Mouse (Mus musculus) adrenal gland (tissue): ENCODE data around the gene Mlf2.

Source experiments
- intact Hi-C: fragments of 180-260 bp; cut with DNase I; formaldehyde crosslinking; loops from one replicate; pipeline ENCODE4 v1.15.1; 2025

The Mlf2 gene

DNA sequence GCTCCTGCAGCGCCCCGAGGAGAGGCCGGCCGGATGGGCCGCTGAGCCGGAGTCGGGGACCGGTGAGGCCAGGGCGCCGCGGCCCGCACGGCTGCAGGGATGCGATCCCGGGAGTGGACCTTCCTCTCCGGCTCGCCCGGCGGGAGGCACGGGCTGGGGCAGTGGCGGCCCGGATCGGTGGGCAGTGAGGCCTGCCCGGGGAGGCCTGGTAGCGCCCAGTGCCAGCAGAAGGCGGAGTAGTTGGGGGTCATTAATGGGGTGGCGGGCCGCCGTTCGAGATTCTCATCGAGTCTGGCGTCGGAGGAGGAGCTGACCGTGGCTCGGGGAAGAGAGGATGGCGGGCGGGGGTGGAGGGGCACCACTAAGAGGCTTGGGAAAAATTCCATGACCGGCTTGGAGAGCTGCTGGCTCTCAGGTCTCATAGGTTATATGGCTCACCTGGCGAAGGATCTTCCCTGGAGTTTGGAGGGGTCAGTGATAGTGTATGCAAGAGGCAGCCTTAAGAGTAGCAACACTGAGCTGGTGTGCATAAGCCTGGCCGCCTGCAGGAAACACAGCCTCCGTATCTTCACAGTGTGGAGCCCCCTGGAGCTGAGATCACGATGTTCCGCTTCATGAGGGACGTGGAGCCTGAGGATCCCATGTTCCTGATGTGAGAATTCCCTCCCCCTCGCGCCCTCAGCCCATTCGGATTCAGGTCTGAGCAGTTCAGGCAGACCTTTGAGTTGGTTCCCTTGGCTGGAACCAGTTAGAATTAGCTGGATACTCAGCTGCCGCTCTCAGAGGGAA, 533 bp downstream of the Mlf2 start:
- intact Hi-C loops: loop anchor here (2.0 kb wide), 1 partner anchor 17 kb away; no protein-coding TSS in a partner anchor

DNA sequence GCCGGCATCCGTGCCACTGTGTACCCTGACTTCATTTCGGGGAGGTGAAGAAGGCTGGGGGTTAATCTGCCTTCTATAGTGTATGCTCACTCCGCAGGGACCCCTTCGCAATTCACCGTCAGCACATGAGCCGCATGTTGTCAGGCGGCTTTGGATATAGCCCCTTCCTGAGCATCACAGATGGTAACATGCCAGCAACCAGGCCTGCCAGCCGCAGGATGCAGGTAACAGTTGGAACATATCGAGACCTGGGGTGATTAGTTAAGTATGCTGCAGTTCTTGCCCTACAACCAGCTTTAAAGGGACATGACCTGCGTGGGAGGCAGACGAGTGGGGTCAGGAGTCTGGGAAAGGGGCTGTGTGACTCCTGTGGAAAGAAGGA, 1.1 kb downstream of the Mlf2 start:
- intact Hi-C loops: no loop called here

DNA sequence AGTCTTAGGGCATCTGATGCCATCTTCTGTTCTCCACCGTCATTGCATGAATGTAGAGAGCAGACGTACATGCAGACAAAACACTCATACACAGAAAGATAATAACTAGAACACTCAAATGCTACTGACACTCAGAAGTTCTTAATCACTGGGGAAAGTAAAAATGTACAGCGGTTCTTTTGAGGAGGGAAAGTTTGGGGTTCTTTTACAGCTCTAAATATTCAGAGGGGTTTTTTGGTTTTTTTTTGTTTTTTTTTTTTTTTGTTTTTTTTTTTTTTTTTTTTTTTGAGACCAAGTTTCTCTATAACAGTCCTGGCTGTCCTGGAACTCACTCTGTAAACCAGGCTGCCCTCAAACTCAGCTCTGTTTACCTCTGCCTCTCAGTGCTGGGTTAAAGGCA, 1.9 kb downstream of the Mlf2 start:
- intact Hi-C loops: no loop called here

DNA sequence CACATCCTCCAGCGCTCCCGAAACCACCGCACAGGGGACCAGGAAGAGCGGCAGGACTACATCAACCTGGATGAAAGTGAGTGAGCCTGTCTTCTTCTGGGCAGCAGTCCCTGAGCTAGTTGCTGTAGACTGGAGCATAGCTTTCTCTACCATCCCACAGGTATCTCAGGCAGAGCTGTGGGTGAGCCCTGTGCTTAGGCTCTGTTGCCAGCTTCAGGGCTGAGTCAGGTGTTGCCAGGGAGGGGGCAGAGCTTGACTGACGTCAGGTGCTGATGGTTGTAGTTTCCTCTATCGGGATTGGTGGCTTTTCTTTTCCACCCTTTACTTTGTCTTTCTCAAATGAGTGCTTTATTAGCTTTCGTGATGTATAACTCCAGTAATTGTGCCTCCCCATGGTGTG, 3.5 kb downstream of the Mlf2 start:
- intact Hi-C loops: loop anchor here (5.0 kb wide), 1 partner anchor 32 kb away; no protein-coding TSS in a partner anchor

DNA sequence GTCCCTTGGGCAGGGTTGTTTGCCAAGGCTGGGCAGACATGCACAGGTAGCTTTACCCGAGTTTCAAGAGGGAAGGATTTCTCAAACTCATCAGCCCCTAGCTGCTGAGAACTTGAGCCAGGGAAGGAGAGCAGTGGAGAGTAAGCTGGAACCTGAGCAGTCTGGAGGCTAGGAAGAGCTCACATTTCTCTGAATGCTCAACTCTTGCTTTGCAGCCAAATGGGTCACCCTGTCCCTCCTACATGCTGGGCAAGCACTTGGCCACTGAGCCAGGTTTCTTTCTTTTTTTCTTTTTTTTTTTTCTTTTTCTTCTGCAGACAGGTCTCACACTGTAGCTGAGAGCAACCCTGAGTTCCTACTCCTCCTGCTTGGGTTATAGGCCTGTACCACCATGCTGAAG, 5.5 kb downstream of the Mlf2 start:
- intact Hi-C loops: loop anchor here (5.0 kb wide), 1 partner anchor 34 kb away; no protein-coding TSS in a partner anchor

DNA sequence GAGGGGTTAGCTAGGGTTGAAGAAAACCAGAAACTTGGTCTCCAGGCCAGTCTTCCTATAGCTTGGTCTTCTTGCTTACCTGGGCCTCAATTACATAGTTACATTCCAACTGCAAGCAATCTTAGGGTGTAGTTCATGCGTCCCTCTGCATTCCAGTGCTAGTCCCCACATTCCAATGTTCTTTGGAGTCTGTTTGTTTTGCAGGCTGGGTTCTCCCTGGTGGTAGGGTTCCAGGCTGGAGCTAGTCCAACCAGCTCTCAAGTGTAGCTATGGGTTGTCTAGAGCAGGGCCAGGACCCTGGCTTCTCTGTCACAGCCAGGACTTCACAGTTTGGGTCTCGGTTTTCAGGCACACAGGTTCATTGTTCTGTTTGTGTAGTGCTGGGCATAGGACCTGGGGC, 6.3 kb downstream of the Mlf2 start:
- intact Hi-C loops: loop anchor here (5.0 kb wide), 1 partner anchor 35 kb away; no protein-coding TSS in a partner anchor

DNA sequence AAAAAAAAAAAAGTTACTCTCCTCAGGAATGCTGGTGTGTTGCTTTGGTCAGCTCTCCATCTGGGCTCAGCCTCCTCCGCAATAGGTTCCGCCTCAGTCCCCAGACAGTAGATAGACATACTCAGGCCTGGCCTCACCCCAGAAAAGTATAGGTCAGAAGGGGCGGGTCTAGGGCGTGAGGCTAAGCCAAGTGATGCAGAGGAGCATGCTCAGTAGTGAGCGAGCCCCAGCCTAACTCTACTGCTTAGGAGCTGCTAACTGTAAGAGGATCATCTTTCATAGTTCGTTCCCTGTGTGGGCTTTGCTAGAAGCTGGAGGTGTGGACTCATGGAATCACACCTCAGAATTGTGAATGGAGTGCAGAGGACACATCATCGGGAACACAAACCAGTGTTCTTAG, 7.4 kb downstream of the Mlf2 start:
- intact Hi-C loops: loop anchor here (5.0 kb wide), 1 partner anchor 36 kb away; no protein-coding TSS in a partner anchor

DNA sequence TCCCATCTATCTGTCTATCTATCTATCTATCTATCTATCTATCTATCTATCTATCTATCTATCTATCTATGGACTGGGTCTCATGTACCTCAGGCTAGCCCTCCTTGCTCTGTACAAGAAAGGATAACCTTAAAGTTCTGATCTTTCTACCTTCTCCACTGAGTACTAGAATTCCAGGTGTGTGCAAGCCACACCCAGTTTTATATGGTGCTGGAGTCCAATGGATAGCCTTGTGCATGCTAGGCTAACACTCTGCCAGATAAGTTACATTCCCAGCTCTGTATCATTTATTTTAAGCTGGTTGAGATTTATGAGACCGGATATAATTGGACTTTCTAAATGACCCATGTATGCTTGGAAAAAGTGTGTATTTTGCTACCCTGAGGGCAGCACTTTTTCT, 10.5 kb downstream of the Mlf2 start:
- intact Hi-C loops: no loop called here

DNA sequence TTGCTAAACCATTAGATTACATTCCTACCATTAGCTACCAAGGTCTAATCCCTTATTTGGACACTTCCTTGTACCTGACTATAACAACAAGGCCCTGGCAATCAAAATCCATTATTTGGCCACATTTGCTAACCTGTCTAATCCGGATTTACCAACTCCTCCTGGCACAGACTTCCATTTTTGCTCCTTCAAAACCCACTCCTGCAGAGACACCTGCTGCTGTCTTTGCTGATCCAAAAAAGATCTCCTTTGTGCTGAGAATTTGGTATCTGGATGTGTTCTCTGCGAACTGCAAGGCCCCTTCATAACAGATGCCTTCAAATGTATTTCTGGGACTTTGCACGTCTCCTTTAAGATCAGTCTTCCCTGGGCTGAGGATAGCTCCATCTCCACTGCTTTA, 12.3 kb downstream of the Mlf2 start:
- intact Hi-C loops: no loop called here

DNA sequence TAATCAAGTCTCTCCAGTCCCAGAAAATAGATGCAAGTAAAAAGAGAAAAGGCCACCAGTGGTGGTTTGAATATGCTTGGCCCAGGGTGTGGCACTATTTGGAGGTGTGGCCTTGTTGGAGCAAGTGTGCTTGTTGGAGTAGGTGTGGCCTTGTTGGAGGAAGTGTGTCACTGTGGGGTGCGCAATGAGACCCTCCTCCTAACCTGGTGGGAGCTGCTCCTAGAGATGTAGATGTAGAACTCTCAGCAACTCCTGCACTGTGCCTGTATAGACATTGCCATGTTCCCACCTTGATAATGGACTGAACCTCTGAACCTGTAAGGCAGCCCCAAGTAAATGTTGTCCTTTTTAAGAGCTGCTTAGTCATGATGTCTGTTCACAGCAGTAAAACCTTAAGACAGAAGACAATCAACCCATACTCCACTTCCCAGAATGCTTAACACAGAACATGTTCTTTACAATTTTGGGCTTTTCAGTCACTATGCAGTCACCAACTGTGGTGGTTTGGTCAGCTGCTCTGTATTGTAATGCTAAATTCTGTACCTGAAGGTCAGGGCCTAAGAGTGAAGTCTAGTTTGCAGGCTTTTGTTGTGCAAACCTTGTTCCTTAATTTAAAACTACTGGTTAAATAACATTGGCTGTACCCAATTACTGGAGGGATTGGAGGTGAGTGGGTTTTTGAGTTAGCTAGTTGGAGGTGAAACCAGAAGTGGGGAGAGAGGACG, 23.0 kb downstream of the Mlf2 start:
- intact Hi-C loops: no loop called here

DNA sequence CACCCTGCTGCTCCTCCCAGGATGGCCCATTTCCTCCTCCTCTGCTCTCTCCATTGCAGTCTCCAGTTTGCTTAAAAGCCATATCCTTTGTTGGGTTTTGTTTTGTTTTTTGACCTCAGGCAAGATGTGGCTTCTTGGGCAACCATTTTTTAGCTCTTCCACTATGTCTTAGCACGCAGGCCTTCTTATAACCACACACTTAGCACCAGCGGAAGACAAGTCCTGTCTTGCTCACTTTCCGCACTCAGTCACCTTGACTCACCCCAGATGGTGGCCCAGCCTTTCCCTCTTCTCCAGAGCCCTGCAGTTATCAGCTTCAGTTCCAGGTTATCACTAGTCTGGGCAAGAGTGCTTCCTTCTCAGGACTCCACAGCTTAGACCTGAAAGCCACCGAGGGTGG, 24.0 kb downstream of the Mlf2 start:
- intact Hi-C loops: no loop called here

DNA sequence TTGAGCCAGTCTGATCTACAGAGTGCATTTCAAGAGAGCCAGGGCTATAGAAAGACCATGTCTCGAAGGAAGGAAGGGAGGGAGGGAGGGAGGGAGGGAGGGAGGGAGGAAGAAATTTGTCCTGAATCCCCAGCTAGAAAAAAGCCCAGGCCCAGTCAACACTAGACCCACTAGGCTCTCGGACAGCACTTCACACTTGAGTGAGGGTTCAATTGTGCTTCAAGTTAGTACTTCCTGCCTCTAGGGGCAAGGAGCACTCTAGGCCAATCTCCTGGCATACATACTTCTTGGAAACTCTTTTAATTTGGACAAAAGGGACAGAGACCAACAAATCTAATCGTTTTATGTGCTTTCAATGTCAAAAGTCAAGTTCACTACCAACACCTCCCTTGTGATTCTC, 26.9 kb downstream of the Mlf2 start:
- intact Hi-C loops: no loop called here

DNA sequence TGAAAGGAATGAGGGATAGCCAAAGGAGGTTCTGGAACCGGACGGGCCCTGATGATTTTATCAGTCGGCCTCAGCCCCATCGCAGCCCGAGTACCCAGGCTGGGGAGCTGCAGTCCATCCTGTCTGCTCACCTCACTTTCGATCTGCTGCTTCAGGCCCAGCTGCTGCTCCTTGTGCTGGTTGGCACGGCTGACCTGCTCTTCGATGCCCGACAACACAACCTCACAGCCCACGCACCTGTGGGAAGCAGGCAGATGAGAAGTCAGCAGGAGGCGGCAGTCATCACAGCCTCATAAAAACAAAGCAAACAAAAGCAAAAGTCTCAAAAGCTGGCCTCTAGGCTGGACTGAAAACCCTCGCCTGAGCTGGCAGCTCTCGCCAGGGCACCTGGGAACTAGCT, 28.8 kb downstream of the Mlf2 start:
- intact Hi-C loops: loop anchor here (10.0 kb wide), 1 partner anchor 105 kb away; the partner anchor contains the start of gene P3h3

DNA sequence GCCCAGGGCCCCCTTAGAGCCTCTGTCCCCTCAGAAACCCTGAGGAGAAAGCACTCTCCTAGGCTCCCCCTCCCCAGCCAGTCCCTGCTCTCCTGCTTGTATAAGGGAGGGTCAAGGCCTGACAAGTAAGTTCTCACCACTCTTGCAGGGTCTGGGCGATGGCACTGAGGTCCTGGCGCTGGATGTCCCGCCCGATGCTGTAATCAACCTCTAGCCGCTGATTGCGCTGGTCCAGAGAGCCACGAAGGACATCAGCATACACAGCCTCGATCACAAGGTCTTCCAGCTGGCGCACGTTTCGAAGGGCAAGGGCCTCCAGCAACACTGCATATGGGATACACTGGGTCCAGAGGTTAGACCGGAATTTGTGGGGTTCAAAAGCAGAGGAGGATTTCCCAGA, 29.8 kb downstream of the Mlf2 start:
- intact Hi-C loops: loop anchor here (10.0 kb wide), 1 partner anchor 106 kb away; the partner anchor contains the start of gene P3h3

DNA sequence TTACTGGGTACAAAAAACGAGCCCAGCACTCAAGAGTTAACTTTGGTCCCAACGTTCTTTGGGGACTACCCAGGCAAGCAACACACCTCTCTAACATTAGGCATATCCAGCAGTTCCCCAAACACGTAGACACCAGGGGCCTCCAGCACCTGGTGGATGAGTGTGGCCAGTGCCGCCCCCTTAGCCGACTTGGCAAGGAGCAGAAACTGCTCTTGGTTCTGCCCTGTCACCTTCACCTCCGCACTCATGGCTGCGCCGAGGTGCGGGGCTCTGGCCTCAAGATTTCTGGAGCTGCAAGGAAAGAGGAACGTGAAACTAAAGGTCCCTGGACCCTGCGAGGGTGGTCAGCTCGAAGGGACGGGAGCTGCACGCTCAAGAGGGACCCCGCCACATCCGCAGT, 33.5 kb downstream of the Mlf2 start:
- intact Hi-C loops: loop anchor here (10.0 kb wide), 1 partner anchor 110 kb away; the partner anchor contains the start of gene P3h3

DNA sequence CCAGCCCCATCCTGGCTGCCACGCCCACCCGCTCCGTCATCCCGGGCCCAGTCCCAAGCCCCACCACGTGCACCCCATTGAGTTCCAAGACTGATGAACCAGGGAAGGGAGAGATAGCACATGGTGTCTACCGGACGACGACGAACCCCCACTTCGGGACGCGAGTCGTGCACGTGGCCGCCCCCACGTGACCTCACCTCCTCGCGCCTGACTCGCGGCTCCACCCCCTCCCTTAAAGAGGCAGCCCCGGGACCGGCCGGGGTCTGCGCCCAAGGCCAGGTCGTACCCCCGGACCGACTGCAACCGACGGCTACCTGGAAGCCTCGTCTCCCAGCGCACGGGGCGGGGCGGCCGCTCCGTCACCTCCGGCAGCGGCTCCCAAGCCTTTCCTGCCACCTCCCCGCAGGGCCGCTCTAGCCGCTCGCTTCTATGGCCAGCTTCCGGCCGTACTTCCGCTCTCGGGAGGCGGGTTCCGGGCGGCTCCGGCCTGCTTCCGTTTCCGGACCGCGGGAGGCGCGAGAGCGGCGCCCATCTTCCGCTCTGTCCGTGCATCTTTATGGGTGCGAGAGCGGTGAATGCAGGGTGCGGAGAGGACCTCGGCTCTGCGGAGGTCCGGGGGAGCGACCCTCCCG, 34.0 kb downstream of the Mlf2 start, which contains the start of gene Cops7a:
Cops7a (minus strand) TSS at position 451 of the 632 bp plus-strand sequence.
- intact Hi-C loops: loop anchor here (10.0 kb wide), 1 partner anchor 110 kb away; the partner anchor contains the start of gene P3h3

DNA sequence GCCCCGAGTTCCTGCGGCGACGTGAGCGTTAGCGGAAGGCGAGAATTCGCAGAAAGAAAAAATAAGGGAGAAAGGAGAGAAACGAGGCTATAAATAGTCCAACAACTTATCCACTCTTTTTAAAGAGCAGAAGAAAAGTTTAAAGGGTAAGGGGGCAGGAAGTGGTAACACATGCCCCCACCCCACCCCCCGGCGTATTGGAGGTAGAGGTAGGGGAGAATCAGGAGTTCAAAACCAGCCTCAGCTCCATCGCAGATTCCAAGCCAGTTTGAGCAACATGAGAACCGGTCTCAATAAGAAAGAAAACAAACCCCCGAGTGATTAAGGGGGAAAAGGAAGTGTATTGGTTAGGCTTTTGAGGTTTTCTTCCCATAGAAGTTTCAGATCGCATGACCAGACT, 34.6 kb downstream of the Mlf2 start:
- intact Hi-C loops: loop anchor here (10.0 kb wide), 1 partner anchor 111 kb away; the partner anchor contains the start of gene P3h3

DNA sequence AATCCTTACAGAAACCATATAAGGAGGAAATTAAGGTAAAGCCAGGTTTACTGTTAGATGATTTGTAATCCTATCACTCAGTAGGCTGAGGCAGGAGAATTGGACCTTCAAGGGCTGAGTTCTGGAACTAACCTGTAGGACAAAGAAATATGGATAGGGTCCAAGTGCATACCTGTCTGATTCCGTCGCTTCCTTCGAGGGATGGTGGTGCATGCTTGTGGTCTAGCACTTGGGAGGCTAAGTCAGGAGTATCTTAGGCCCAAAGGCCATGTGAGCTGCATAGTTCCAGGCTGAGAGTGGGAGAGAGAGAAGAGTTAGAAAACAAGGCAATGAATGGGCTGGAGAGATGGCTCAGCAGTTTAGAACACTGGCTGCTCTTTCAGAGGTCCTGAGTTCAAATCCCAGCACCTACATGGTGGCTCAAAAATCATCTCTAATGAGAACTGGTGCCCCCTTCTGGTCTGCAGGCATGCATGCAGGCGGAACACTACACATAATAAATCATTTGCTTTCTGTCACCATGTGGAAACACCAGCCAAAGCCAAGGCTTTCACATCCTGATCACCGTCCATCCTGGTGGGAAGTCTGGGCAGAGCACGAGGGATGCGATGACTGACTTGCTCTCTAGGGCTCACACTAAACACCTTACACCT, 35.4 kb downstream of the Mlf2 start:
- intact Hi-C loops: loop anchor here (10.0 kb wide), 1 partner anchor 112 kb away; the partner anchor contains the start of gene P3h3

DNA sequence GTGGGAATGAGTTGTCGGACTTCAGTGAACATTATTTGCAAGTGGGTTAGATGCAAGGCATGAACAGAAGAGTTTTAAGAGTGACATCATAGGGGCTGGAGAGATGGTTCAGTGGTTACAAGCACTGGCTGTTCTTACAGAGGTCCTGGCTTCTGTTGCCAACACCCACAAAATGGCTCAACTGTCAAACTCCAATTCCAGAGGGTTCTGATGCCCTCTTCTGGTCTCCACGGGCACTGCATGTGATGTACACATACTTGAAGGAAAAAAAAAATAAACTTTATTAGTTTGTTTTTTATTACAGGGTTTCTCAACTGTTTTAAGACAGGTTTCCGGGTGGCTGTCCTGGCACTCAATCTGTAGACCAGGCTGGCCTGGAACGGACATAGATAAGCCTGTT, 36.6 kb downstream of the Mlf2 start:
- intact Hi-C loops: loop anchor here (10.0 kb wide), 1 partner anchor 113 kb away; the partner anchor contains the start of gene P3h3
